Mouse (Mus musculus) right cerebral cortex, postnatal 14 days (tissue): ENCODE results near the gene Fam53b.
"Not testable (repeated sequence)": the region's sequence is repeated elsewhere in the genome, so short reads cannot be mapped to it uniquely, and the experiment has no call there.

Source experiments
- DNase-seq: peaks from one replicate; pipeline ENCODE4 v3.0.0; 2022

Gene Fam53b

GRCm38 (mm10) chr7:132673931-132674755, 139.5 kb downstream of the Fam53b start:
- DNase-seq, result no peak

- DNase-seq, result no peak
Measured at GRCm38 (mm10) chr7:132672481-132672959, 141.2 kb downstream of the Fam53b start.

DNA sequence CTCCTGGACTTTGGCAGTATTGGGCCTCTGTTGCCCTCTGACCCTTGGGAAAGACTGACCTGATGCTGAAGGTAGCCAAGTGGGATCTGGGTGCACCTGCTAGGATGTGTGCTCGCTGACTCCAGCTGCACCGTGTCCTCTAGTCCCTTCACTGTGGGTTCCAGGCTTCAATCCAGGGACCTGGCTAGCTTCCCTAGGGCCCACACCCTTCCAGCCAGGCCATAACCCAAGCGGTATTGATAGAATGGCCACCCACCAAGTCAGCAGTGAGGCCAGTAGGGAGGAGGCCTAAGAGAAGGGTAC, 142.9 kb downstream of the Fam53b start:
- DNase-seq, result no peak

DNA sequence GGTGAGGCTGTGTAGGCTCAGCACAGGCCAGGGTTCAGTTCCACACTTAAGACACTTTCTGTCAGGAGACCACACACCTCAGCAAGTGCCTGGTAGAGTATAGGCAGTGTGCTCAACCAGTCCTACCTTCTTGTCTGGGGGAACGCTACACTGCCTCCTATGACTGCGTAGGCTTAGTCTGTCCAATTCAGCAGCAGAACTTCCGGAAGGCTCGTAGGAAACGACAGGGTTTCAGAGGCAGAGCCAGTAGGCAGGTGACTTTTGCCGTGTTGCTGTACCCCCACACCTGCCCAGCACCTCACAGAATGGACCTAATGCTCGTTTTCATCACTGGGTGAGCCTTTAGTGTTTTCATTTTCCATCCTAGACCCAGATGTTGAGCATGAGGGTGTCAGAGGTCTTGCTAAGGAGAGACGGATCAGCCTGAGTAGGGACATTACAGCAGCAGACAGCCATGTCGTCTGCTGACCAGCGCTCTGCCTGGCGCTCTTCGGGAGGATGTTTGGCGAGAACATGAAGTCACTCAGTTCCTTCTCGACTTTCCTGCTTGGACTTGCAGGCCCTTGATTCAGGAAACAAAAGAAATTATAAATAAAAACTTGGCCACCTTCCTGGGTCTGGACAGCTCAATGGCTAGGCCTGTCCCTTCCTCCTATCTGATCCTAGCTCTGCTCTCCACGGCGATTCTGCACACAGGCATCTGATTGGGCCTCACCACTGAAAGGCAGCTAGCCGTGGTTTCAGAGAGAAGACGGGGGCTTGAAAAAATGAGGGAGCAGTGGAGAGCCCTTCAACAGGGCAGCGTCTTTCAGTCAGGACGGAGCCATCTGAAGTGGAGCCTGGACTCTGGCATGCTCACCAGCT, 143.5 kb downstream of the Fam53b start:
- DNase-seq, result no peak

DNA sequence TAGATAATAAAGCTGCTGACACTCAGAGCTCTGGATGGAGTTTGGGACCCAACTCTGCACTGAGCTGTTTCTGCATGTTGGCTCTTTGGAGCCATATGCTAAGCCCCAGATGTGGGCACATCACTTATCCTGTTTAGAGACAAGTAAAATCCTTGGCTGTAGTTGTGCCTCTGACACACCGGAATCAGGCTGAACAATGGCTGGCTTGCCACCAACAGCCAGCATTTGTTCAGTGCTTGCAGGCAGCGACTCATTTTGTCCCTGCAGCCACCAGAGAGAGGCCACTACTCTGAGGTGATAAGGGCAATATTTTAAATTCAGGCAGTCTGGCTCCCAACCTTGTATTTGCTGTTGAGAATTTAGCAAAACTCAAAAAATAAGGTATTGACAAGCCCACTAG, 145.1 kb downstream of the Fam53b start:
- DNase-seq, result no peak

DNA sequence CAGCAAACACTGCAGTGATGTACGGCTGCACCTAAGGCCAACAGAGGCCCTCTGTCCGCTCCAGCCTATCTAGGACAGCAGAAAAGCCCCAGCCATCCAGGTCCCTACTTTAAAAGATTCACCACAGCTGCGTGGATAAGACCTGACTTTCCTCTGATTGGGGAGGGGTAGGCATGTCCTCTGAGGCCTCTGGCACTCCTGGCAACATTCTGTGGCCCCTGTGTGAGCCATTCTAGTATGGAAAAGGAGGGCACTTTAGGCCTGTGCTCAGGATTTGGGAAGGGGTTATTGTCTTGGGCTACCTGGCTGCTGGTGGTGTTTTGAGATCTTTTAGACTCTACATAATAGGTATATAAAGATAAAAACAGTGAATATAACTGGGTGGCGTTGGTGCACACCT, 147.2 kb downstream of the Fam53b start:
- DNase-seq, result no peak

DNA sequence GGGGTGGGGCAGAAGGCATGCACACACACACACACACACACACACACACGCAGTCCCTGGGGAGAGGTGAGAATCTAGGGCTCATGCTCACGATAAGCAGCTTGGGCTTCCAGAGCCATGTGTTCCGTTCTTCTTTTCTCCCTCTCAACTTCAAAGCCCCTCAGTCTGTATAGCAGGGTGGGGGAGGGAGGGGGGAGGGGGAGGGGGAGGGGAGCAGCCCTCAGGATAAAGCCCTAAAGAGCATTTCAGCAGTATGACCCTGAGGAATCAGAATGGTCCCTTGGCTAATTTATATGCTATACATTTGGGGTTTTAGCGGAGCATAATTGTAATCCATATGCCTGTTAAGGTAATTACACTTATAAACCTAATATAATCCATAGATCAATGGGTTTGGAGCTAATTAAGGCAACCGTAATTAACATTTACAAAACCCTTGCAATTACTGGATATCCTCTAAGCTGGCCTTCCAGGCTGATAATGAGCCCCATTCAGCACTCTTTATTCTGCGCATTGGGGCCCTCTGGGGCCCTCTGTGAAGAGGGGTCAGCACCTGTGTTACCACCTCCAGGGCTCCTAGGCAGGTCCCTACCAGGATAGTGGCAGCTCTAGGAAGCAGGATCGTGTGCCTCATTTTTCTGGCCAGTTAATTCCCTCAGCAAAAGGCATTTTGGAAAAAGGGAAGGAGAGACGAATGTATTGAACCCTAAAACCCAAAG, 147.9 kb downstream of the Fam53b start:
- DNase-seq, result no peak

GRCm38 (mm10) chr7:132664815-132665214, 148.9 kb downstream of the Fam53b start:
- no peak for DNase-seq

DNA sequence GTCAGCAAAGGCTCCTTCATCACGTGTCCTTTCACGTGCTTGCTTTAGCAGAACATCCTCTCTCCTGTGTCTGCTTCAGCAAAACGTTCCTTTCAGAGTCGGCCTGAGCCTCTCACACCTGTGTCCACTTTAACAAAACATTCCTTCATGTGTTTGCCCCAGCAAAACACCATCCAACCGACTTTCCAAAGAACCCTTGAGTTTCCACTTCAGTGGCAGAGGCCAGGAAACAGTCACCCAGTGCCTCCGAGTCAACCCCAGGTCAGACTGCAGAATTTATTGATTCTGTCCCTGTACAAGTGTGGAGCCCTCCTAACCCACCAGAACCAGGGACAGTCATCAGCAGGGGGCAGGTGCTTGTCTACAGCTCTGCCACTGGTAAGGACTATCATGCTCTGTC, 150.9 kb downstream of the Fam53b start:
- not testable (repeated sequence) for DNase-seq
